Mouse (Mus musculus) effector memory CD4-positive, alpha-beta T cell, adult 7 months (primary cell): ENCODE measurements around the gene Il31. TPM values are rescaled to one million over a fixed set of nuclear protein-coding genes. Genes with fewer than 3 reads are reported as not detected.

ENCODE experiments used
- polyA plus RNA-seq: library from polyadenylated mRNA; unstranded; fragments of 100-300 nt; shearing (Covaris generic); gene quantifications from one replicate; pipeline ENCODE4 v1.2.1, GENCODE M21; 2017

Gene Il31
- polyA plus RNA-seq = not detected

GRCm38 (mm10) chr5:123489112-123489785 lies at the start of gene Il31, which contains the start of gene Lrrc43:
Gene Il31, minus strand, starts transcription at chr5:123489489.
Gene Lrrc43, plus strand, starts transcription at chr5:123489305.

GRCm38 (mm10) chr5:123525281-123525680 lies 36.0 kb upstream of the Il31 start, which contains the start of gene Gm49027:
Gene Gm49027, minus strand, starts transcription at chr5:123525488.

GRCm38 (mm10) chr5:123523692-123524392 lies 34.6 kb upstream of the Il31 start, which contains the start of gene Diablo:
Gene Diablo, minus strand, starts transcription at chr5:123524176.

DNA sequence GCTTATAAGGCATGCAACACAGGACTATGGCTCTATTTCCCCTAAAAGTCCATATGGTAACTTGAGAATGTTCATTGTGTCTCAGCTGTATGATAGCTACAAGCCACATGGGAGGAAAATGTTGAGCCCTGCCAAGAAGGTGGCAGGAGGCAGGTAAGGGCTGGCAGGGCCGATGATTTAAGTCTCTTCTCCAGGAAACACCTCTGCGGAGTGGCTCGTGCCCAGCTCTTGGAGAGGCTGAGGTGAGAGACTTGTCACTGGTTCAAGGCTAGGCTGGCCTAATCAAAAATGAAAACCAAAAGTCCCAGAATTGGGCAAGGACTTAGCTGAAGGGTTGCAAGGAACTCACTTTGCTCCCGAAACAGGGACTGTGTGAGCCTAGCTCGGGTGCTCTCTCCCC lies 20.9 kb upstream of the Il31 start, which contains the start of gene B3gnt4:
Gene B3gnt4, plus strand, starts transcription at position 301 of the 400 bp plus-strand sequence.

Other genes with a start within 250 kb of the Il31 start
- gene Wdr66, start 237.4 kb downstream of the Il31 start, polyA plus RNA-seq = 0.44 TPM
- gene Bcl7a, start 145.7 kb downstream of the Il31 start, polyA plus RNA-seq = 4.1 TPM
- 59.2 TPM for gene Mlxip, start 94.7 kb downstream of the Il31 start, polyA plus RNA-seq
- not detected for gene Lrrc43, start 184 bp downstream of the Il31 start, polyA plus RNA-seq
- gene B3gnt4, start 21.0 kb upstream of the Il31 start, polyA plus RNA-seq = not detected
- gene Diablo, start 34.7 kb upstream of the Il31 start, polyA plus RNA-seq = 69.4 TPM
- 0.54 TPM for gene Gm49027, start 36.0 kb upstream of the Il31 start, polyA plus RNA-seq
- gene Vps33a, start 83.5 kb upstream of the Il31 start, polyA plus RNA-seq = 31.6 TPM
- gene Clip1, start 195.1 kb upstream of the Il31 start, polyA plus RNA-seq = 147 TPM
- 65.1 TPM for gene Zcchc8, start 231.6 kb upstream of the Il31 start, polyA plus RNA-seq